Mouse (Mus musculus): ENCODE data around the gene Dusp13.

Gene Dusp13

DNA sequence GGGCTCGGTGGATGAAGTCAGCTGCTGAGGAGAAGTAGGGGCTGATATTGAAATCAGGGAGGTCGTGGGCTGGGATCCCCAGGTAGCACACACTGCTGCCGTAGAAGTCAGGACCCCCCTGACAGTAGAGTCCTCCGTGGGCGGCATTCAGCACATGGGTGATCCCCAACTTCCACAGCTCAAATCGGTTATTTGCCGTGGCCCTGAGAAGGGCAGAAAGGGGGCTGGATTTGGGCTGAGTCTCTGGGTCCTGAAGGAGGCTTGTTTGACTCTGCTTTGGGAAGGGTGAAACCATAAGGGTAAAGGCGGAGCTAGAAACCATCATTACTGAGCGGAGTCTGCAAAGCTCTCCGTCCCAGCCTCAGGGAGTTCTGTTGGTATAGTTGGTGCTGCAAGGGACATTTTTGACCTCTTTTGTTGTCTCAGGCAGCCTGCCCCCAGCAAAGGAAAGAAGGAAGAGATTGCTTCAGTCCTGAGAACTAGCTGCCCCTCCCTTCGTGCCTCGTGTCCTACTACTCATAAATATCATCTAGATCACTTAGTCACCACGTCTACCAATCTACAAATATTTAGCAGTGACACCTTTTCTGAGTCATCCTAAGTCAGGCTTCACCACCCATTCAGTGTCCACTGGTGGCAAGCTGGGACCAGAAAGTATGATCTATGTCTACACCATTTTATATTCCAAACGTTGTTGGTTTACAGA is 3.4 kb downstream of the Dusp13 start:
- no peak for DNase-seq (ENCODE audit: low spot score)

DNA sequence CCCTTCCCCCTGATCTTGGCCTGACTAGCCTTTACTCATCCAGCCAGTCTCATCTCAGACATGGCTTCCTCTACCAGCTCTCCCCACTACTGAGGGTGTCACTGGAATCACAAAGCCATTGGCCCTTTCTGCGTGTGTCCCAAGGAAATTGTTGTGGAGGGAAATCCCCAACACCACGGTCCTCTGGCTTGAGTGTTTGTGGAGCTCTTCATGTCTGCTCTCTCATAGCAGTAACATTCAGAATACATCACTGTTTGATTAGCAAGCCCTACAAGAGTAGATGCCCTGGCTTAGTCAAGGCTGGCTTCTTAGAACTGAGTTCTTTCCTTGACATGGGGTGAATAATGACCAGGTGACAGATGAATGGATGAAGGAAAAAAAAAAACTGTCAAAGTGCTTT is 4.1 kb downstream of the Dusp13 start:
- no peak for DNase-seq (ENCODE audit: low spot score)

DNA sequence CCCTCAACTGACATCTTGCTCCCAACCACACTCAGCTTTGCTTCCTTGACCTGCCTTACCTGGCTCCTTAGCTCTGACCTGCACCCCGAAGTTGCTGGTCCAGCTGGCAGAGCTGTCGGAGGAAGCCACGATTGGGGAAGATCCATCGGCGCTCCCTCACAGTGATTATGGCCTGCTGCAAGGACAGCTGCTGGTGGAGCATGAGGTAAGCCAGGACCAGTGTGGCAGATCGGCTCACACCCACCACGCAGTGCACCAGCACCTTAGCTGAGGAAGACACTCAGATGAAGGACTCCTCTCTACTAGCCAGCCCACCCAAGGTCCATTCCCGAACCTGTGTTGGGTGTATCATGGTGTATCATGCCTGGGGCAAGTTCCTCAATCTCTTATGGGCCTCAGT is 4.7 kb downstream of the Dusp13 start:
- DNase-seq (ENCODE audit: low spot score): no peak

DNA sequence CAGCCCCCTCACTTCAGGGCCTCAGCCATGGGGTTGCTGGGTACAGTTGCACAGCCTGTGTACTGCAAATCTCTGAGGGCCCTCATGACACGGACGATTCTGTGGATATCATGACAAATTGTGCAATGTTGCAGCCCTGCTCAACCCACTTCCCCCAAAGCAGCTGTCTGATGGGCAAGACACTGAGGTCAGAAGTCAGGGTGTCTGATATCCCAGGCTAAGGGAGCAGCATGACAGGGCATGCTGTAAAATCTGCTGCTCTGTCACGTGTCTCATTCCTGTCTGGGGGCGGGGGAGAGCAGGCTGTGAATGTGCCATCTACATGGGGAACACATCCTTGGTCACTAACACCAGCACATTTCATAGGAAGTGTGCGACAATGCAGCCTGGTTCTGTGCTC is 5.8 kb downstream of the Dusp13 start:
- DNase-seq (ENCODE audit: low spot score): no peak

DNA sequence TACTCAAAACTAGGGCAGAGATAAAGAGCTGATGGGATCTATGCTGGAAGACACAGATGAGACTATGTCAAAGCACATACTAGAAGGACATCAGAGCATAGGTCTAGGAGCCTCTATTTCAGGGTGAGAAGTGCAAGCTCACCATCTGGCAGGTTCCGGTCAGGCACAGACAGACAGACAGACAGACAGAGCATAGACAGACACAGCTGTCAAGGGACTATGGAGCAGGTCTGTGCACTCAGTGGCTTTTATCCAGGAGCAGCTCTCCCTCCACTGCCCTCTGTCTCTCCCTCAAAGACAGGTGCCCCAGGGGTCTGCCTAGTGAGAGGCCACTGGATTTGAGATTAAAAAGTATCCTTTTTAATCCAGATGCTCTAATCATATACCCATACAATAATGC is 6.8 kb downstream of the Dusp13 start:
- DNase-seq (ENCODE audit: low spot score): no peak

DNA sequence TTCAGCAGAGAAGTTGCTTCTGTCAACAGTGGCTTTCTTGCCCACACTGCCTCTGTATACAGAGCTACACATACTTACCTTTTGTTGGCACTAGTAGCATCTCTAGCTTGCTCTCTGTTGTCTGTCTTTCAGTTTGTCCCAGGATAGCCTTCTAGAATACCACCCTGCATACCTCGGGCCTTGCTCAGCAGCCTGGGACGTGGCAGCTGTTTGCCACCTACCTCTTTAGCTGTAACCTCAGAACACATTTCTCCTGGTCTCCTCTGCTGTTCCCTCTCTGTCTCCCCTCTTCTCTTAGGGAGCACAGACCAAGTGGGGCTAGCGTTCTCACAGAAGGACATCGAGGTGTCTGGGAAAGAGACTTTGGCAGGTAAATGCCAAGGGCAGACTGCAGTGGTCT is 8.5 kb downstream of the Dusp13 start:
- DNase-seq (ENCODE audit: low spot score): no peak

DNA sequence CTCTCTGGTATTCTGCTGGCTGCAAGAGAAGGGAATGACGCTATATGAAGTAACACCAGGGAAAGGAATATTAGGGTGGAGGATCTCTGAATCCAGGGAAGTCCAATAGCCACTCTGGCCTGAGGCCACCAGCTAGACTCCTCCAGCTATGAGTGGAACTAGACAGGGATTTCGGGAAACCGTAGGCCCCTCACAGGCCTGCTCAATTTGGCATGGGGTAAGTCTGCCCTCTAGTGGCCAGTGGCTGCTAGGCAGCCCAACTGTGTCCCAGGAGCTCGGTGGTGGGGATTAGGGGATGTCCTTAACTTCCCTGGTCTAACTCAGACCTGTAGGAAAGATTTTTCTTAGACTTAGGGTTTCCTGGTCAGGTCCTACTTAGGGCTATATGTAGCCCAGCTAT is 9.2 kb downstream of the Dusp13 start:
- DNase-seq (ENCODE audit: low spot score): peak; percentile 76

DNA sequence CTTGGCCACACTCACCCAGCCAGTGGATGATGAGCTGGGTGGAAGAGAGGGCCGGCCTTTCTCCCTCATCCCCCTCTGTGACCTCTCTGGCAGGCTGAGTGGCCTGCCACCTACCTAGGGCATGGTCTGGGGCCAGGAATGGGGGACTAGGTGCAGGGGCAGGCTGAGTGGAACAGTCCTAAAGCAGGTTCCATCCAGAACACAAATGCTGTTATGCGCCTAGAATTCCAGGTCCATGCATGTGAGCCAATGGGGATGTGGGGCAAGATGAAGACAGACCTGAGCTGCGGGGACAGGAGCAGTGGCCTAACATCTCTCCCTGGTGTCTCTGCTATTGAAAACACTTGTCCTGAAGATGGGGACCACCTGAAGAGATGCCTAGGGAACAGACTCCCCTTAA is 9.7 kb downstream of the Dusp13 start:
- DNase-seq (ENCODE audit: low spot score): no peak

DNA sequence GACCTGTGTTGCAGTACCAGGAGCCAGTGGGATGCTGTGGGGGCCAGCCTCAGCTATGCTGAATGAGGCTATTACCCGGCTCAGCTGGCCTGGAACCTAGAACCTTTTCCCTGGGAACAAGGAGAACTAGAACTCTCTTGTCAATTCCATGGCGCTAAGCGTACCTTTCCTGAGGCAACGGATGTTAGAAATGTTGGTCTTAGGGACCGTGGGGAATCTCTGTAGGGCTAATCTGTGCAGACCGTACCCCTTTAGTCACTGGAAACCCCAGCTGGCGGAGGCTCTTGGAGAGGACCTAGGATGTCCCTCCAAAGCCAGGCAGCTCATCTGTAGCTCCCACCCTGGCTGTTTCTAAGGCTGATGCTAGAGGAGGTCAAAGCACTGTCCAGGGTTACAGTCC is 10.6 kb downstream of the Dusp13 start:
- DNase-seq (ENCODE audit: low spot score): no peak

DNA sequence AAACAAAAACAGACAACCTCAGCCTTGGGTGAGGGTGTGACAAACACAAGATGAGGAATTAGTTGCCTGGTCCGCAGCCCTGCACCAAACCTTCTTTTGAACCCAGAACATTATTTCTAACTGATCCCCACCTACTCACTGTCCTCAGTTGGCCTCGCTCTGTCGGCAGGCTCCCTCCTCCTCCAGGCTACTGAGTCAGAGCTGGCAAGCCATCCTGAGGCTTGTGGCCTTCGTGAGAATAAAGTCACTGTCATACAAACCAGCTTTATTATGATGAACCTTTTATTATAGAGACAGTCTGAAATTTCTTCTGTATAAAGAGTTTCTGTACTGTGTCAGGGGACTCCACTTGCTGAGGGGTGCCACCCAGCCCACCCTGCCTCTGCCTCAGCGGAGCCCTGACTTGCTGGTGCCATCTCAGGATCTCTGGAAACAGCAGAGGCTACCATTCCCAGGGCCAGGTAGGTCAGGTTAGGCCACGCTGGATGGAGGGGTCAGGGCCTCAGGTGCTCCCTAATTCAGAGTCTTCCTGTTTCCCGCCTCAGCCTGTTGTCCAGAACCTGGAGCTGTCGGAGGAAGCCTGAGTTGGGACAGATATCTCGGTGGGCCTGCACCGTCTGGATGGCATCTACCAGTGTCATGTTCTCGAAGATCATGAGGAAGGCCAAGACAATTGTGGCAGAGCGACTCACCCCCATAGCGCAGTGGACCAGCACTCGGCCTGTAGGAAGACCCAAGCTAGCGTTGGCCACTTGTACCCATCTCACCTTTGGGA is 17.7 kb downstream of the Dusp13 start:
- no peak for DNase-seq (ENCODE audit: low spot score)

DNA sequence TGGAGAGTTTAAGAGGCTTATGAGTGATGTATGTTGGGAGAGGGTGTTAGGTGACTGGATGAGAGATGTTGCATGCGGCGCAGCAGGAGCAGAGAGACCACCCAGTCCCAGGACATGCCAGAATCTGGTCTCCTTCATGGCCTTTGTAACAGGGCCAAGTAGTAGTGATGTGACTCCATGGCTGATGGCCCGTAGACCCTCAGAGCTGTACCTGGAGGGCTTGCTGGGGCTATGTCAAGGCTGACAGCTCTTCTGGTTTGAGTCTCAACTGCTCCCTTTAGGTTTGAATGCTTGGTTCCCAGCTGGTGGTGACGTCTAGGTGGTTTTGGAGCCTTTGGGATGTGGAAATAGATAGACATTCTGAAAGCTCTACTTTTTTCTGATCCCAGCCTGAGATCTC is 21.0 kb downstream of the Dusp13 start:
- DNase-seq (ENCODE audit: low spot score): no peak

DNA sequence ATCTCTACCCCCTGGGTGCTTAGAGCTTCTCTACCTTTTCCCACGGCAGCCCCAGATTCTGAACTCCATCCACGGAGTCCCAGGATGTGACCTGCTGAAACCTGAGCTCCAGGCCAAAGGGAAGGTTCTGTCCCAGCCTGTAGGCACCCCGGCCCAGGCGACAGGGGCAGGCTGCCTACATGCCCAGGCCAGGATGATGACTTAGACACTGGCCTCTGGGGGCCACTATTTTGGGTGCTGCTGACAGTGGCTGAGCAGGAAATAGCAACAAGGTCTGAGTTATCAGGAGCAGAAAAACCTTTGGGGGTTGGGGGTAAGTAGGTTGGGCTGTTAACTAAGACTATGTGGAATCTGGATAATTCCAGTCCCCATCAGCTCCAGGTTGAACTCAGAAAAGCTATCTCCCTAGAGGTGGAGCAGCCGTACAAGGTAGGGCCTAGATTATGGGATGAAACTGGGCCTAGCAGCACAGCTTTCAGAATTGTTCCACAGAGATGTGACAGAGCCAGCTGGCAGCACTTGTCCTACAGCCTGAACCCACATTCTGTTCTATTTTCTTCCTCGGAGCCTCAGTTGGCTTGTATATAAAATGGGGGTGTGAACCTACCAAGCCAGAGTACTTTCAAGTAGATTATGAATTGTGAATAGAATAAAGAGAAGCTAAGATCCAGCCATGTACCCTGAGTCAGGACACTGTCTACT is 21.8 kb downstream of the Dusp13 start:
- no peak for DNase-seq (ENCODE audit: low spot score)

DNA sequence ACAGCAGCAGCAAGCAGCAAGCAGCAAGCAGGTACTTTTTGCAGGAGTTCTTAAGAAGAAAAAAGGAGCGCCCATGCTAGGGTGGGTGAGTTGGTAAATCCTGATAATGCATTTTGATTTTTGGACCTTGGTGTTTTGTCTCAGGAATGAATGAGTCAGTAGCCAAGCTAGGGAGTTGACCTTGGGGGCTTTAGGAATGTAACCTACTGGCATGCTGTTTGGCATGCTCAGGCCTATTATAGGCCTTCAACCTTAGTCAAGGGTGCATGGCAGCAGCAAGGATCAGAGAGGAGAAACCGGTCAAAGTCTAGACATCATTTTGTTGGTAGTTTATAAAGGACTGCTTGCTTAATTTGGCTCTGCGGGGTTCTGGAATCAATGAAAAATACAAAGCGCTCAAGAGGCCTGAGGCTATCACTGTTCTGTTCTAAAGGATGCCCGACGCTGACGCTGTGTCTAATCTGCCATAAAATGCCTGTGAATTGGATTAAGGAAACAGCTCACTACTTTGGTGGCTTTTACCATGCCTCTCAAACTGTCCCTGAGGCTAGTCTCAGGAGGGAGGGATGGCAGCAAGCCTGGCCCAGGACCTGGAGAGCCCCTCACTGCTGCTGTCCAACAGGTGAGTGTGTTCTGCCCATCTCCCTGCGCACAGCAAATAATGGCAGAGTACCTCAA is 28.8 kb downstream of the Dusp13 start:
- no peak for DNase-seq (ENCODE audit: low spot score)

DNA sequence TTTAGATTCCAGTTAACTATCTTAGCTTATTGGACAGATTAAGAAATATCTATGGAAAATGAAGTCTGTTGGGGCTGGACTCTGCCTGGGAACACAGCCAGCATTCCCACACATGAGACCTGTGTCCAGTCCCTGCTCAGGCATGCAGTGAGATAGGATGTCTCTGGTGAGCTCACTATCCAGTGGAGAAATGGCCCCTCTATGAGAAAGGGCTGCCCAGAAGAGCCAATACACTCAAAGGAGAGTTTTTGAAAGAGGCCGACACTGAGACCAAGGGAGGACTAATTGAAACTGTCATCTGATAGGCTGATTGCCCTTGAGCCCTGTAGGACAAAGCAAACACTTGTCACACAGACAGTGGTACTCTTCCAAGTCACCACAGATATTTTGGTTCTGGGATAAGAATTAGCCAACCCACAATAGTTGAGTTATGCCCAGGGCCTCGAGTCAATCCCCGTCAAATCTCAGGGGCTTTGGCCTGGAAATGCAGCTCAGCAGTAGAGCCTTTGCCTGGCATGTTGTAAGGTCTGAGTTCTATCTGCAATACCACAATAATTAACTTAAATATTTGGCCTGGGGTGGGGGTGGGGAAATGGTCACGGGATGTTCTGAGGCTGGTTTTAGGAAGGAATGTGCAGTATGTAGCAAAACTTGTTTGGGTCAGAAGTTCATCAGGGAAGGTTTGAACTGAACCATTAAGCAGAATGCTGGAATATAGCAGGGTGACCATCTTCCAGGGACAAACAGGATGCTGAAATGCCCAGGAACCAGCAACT is 30.4 kb downstream of the Dusp13 start:
- peak; percentile 8 for DNase-seq (ENCODE audit: low spot score)

DNA sequence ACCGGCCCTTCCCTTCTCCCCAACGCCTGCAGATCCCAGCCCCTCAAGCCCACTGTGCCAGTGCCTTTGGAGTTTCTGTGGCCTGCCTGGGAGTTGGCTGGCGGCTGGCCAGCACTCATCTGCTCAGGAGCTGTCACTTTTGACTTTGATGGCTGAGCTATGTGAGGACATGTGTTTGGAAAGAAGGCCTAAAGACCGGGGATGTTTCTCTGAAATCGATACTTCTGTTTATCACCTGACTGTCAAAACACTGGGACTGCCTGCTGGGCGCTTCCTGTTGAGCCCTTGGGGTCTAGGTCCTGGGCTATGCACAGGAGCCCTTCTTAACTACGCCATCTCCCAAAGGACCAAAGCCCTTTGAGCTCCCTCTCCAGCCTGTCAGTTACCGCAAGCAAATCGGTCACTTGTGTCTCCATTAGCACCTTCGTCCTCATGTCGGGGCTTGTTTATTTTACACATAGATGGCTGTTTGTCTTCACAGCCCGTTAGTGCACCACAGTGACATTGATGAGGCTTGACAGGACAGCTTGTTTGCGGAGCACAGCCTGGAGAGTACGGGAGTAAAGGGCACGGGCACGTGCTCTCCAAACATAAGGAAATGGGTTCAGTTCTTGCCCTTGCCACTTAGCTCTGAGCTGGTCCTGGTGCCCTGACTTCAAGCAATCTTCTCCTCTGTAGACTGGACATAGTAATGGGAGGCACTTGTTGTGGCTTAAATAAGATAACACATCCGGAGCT is 31.2 kb downstream of the Dusp13 start:
- DNase-seq (ENCODE audit: low spot score): no peak

DNA sequence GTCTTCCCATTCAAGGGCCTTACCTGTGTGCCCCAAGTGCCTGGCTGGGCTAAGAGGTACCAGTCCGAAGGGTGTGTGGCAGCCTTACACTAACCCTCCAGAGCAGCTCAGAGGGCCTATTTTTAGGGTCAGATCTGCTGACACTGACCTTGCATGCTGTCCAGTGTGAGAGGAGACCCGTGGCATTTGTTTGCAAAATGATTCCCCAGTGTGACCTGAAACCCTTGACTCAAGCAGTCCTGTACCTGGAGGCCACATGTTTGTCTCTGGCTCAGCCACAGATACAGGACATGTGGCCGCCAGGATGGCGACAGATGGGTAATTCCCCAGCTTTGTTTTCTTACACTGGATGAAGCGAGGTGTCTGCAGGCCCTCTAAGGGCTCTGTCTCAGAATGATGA is 36.5 kb downstream of the Dusp13 start, which contains the start of gene Dupd1:
Gene Dupd1 (minus strand): TSS at position 91 of the 400 bp plus-strand sequence.
- no peak for DNase-seq (ENCODE audit: low spot score)

DNA sequence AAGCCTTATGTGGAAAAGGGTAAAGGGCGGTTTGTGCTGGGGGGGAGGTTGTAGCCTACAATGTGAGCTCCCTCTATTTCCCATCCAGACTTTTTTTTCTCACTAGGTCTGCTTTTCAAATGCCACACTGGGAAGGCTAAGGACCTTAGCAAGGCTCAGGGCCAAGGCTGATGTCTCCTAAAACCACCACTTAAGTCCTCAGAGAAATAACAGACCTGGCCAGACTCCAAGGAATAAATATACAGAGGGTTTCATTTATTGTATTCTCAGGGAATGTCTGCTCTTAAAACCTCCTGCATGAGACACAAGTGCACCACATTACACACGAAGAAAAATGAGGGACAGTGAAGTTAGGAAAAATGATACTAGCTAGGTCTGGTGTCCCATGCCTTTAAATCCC is 39.8 kb downstream of the Dusp13 start:
- peak; percentile 12 for DNase-seq (ENCODE audit: low spot score)

DNA sequence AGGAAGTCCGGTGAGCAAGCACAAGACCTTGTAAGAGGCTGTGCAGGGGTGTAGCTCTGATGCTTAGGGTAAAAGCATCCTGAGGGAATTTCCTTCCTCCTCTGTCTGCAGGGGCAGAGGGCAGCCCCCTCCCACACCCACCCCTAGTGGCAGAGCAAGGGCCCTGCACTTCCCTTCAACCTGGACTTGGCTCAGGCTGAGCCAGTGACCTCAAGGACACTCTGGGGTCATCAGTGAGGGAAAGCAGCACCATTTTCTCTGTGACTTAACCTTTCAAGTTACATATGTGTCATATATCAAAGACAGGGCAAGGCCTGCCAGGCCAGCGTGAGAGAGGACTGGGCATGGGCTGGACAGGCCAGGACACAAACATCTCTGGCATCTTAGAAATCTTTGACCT is 41.4 kb downstream of the Dusp13 start:
- peak; percentile 9 for DNase-seq (ENCODE audit: low spot score)

DNA sequence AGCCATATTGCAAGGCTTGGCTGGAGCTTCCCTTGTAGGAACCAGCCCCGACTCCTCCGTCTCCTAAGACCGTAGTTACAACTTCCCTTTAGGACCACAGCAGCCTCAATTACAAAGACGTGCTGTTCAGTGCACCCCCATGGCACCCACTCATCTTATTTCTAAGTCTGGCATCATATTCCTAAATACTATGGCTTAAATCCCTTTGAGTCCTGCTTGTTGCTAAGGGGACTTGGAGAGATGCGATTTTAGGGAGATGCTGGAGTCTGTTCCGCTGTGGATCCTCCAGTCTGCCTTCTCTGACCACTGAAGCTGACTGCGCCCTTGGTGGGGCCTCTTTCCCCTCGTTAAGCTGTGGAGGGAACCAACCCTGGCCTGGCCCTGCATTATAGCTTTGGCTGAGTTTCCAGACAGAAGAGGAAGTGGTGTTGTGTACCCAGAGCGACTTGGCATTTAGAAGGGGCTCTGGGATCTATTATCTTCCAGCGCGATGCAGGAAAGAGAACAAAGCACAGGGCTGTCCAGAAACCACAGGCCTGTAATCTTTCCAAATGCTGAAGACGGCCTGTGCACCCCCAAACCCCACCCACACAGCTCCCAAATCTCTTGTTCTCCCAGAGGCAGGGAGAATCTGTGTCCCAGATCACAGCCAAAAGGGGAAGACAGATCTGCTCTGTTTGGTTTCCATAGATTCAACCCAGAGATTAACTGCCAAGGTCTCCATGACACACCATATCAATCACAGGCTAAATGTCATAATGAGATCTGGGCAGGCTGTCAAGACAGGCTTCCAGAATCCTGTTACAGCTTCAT is 44.0 kb downstream of the Dusp13 start:
- DNase-seq (ENCODE audit: low spot score): peak; percentile 72

DNA sequence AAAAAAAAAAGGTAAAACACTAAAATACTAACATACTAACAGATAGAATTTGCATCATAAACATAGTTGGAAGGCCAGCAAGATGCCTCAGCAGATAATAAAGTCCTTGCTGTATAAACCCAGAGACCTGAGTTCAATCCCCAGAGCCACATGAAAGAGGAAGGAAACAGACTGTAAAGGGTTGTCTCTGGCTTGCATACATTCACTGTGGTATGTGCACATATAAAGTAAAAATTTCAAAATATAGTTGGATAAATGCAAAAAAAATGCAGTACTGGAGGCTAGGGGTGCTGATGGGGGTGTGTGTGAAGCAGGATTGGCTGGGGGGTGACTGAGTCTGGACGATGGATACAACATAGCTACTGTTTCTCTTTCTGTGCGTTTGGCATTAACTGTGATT is 45.5 kb downstream of the Dusp13 start:
- no peak for DNase-seq (ENCODE audit: low spot score)
